Mouse (Mus musculus) E14TG2a.4 (cell line): ENCODE data around the gene Hist4h4.
A peak's percentile ranks its signal among the peaks of the same experiment; 100 is the strongest.

Experiments
- H3K27me3 ChIP-seq: 2 replicates; pipeline ENCODE4 v1.6.1; 2014; ENCODE audit warnings: low read length, control low read depth; ENCODE audit not compliant: insufficient read depth
- H3K36me3 ChIP-seq: 2 replicates; pipeline ENCODE4 v1.6.1; 2014; ENCODE audit warnings: low read length, control low read depth; ENCODE audit not compliant: insufficient read depth
- H3K4me1 ChIP-seq: replicated peaks from 2 replicates; pipeline ENCODE4 v1.6.1; 2014; ENCODE audit warnings: low read depth, low read length, control low read depth
- H3K4me3 ChIP-seq: replicated peaks from 2 replicates; pipeline ENCODE4 v1.5.1; 2014; ENCODE audit warnings: mild to moderate bottlenecking, low read length
- H3K9me3 ChIP-seq: 2 replicates; pipeline ENCODE4 v1.6.1; 2014; ENCODE audit warnings: low read length, control low read depth
- CTCF ChIP-seq: conservative IDR thresholded peaks from 2 replicates; pipeline ENCODE4 v1.5.1; 2014; ENCODE audit warnings: low read length
- NANOG ChIP-seq: IDR thresholded peaks from 2 replicates; pipeline ENCODE4 v1.6.1; 2014; ENCODE audit warnings: borderline replicate concordance, low read length, mixed read lengths
- POU5F1 ChIP-seq: IDR thresholded peaks from 2 replicates; pipeline ENCODE4 v1.6.1; 2014; ENCODE audit warnings: low read length, borderline replicate concordance

The Hist4h4 gene

DNA sequence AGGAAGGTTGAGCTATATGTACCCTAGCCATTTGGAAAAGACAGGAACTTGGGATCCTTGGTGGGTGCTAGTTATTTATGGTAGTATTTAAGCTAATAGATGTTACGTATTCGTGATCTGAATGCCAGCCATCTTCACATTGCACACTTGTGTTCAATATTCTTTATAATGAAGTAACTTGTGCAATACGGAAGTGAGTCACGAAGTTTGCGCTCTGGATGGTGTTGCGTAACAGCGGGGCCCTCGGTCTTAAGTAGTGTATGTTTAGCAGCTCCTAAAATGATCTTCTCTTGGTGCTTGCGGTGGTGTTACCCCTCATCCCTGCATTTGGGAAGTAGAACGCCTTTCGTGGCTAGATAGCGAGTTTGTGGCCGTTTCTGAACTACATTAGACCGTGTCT lies 4.9 kb upstream of the Hist4h4 start:
- no peaks in the 10 kb centered on the region for H3K27me3 ChIP-seq
- H3K36me3 ChIP-seq, result peaks cover 46% of the 10 kb centered on the region
- TF ChIP-seq NANOG (no peak), POU5F1 (no peak), CTCF (no peak)
- peaks cover 67% of the 10 kb centered on the region for H3K4me1 ChIP-seq
- peak overlapping the region; percentile 88 for H3K4me3 ChIP-seq
- no peaks in the 10 kb centered on the region for H3K9me3 ChIP-seq

DNA sequence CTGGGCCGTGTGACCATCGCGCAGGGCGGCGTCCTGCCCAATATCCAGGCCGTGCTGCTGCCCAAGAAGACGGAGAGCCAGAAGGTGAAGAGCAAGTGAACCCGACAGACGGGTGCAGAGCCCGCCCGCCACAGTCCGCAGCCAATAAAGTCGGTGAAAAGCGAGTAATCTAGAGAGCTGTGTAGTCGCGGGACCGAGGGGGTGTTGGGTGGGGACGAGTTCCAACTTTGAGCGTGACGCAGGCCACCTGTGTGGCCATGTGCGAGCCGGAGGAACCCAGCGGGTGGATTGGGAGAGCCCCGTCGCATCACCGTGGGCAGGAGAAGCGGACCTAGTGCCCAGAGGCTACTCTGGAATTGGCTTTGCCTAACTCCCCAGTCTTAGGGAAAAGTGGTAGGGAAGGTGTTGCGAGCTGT lies 4.4 kb upstream of the Hist4h4 start:
- H3K4me3 ChIP-seq, result peak overlapping the region; percentile 88
- no peak for TF ChIP-seq POU5F1
- TF ChIP-seq CTCF, result no peak
- TF ChIP-seq NANOG, result no peak

DNA sequence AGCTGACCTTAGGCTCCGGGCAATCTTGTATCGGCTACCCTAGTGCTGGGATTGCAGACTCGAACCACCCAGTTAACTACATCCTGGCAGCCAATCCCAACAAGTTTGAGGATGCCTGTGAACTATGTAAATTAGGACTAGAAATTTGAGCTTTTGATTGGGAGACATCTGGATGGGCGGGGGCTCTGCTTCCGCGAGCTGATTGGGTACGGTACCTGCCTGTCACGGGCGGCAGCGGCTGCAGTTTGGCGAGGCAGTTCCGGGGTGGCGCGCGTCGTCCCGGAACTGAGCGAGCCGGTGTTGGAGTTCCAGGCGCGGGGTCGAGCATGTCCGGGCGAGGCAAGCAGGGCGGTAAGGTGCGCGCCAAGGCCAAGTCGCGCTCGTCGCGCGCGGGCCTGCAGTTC lies 3.8 kb upstream of the Hist4h4 start, which contains the start of gene H2afj:
Gene H2afj (plus strand): TSS at position 231 of the 404 bp plus-strand sequence.
- TF ChIP-seq NANOG (no peak), POU5F1 (no peak), CTCF (no peak)
- Histone ChIP-seq H3K36me3 (peaks cover 35% of the 10 kb centered on the region), H3K4me3 (peak within 1 kb of the TSS; percentile 88), H3K9me3 (no peaks in the 10 kb centered on the region), H3K4me1 (peaks cover 63% of the 10 kb centered on the region), H3K27me3 (no peaks in the 10 kb centered on the region)

More for the DNA sequence above, 4.4 kb upstream of the Hist4h4 start:
- no peaks in the 10 kb centered on the region for H3K27me3 ChIP-seq
- peaks cover 62% of the 10 kb centered on the region for H3K4me1 ChIP-seq
- H3K9me3 ChIP-seq, result no peaks in the 10 kb centered on the region
- peaks cover 41% of the 10 kb centered on the region for H3K36me3 ChIP-seq

DNA sequence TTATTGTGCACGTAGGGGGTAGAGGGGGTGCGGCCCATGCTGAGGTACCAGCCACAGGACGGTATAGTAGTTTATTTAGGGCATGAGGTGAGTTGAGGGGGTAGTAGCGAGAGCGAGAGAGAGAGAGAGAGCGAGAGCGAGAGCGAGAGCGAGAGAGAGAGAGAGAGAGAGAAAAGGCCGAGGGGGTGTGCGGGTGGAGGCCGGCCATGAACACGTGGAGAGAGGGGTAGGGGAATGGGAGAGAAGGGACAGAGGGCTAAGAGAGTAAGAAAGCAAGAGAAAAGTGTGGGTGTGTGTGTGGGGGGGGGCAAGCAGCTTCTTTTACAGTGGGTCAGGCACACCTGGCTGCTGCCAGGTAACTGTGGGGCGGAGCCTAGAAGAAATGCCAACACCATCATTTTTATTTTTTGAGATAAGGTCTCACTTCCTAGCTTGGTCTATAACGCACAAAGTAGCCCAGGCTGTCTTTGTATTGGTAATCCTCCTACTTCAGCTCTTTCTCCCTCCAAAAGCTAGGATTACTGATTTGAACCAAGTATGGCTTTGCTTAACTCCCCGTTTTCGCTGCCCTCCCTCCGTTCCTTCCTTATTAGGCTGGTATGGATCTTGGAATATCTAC lies 3.3 kb upstream of the Hist4h4 start:
- no peaks in the 10 kb centered on the region for H3K9me3 ChIP-seq
- no peaks in the 10 kb centered on the region for H3K27me3 ChIP-seq
- peaks cover 60% of the 10 kb centered on the region for H3K4me1 ChIP-seq
- no peak for TF ChIP-seq CTCF
- TF ChIP-seq POU5F1, result no peak
- TF ChIP-seq NANOG, result no peak
- H3K4me3 ChIP-seq, result peak overlapping the region; percentile 88
- H3K36me3 ChIP-seq, result peaks cover 30% of the 10 kb centered on the region

DNA sequence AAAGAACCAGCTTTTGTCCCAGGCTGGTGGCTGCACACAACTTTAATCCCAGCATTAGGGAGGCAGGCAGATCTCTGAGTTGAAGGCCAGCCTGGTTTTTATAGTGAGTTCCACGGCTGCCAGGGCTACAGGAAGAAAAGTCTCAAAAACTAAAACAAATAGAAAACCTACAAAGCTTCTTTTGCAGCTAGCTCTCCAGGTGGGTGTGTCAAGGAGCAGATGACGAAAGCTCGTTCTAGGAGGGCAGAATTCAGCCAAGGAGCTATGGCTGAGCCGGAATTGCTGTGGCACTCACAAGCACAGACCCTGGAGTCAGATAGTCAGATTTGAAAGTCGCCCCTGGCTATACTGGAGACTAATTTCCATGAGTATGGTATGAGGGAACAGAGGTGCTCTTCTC lies 2.6 kb upstream of the Hist4h4 start:
- Histone ChIP-seq H3K4me3 (peak overlapping the region; percentile 88), H3K36me3 (peaks cover 23% of the 10 kb centered on the region), H3K27me3 (no peaks in the 10 kb centered on the region), H3K4me1 (peaks cover 54% of the 10 kb centered on the region), H3K9me3 (no peaks in the 10 kb centered on the region)
- TF ChIP-seq POU5F1 (no peak), CTCF (no peak), NANOG (no peak)

DNA sequence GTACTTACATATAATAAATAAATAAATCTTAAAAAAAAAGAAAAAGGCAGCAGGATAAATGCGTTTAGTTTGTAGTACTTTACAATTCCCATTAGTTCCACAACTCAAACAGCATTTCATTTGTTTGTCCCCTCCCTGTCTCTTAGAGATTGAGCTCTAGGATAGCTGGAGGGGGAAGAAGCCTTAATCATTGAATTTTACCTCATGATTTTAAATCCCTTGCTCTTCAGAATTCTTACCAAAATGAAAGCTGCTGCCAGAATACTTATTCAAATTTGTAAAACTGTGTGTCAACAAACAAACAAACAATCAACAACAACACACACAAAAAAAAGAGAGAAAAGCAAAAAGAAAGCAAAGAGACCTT lies 1.2 kb upstream of the Hist4h4 start:
- TF ChIP-seq POU5F1 (no peak), NANOG (no peak), CTCF (no peak)
- no peak overlapping the region for H3K4me3 ChIP-seq
- peaks cover 10% of the 10 kb centered on the region for H3K36me3 ChIP-seq
- no peaks in the 10 kb centered on the region for H3K9me3 ChIP-seq
- H3K4me1 ChIP-seq, result peaks cover 39% of the 10 kb centered on the region
- no peaks in the 10 kb centered on the region for H3K27me3 ChIP-seq

DNA sequence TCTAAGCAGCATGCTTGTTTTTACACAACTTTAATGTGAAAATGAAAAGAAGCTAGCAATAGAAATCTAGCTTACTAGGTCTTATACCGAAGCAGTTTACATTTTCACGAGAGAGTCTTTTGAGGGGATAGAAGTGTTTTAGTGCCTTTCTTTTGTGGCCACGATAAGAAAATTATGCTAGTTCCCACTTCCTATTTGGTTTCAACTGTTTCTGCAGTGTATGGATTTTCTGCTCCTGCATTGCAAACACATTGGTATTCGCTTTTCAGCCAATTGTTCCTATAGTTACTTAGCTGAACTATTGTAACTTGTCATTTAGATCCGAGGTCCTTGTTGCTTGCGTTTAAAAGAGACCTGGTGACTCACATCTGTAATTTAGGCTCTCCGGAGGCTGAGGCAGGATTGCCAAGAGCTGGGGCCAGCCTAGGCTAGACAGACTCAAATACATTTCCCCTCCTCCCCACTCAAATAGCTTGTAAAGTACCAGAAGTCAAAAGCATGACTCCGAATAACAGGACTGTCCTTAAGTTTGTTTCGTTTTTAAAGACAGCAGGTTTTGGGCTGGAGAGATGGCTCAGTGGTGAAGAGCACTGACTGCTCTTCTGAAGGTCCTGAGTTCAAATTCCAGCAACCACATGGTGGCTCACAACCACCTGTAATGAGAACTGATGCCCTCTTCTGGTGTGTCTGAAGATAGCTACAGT lies 642 bp upstream of the Hist4h4 start:
- TF ChIP-seq NANOG (no peak), CTCF (no peak), POU5F1 (no peak)
- H3K36me3 ChIP-seq, result peaks cover 5% of the 10 kb centered on the region; the same call in 1 of the 2 replicates
- no peaks in the 10 kb centered on the region for H3K27me3 ChIP-seq
- H3K9me3 ChIP-seq, result no peaks in the 10 kb centered on the region
- H3K4me1 ChIP-seq, result peaks cover 34% of the 10 kb centered on the region
- peak overlapping the region; percentile 93 for H3K4me3 ChIP-seq

DNA sequence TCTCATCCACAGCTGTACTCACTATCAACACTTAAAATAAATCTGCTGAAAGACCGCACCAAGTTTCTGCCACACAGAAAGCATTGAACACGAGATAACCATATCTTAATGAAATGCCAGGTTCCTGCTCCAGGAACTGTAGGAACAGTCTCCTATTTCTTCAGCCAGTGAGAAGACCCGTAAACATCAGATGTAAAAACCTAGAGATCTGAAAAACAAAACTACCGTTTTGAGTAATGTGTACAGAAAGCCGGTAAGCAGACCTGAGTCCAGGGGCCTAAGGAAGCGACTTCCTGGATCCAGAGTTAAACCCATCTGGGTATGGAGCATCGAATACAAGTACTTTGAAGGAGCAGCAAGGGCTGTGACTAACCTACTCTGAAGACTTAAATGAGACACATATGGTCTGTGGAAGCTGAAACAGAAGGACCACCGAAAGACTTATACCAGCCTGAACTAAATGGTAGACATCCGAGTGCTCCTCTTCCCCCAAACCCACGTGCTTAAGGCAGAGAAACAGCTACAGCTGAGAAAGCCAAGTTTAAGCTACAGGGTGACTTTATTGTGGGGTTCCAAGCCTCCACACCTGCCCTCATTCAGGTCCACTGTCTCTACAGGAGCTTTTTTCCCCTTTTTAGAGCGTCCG lies 999 bp downstream of the Hist4h4 start:
- TF ChIP-seq POU5F1 (no peak), CTCF (no peak), NANOG (no peak)
- peaks cover 30% of the 10 kb centered on the region for H3K4me1 ChIP-seq
- no peaks in the 10 kb centered on the region for H3K27me3 ChIP-seq
- H3K36me3 ChIP-seq, result no peaks in the 10 kb centered on the region
- peak overlapping the region; percentile 93 for H3K4me3 ChIP-seq
- no peaks in the 10 kb centered on the region for H3K9me3 ChIP-seq
